Mouse (Mus musculus) bone marrow, adult 2 months (tissue): ENCODE measurements around the gene Ptx4.

ENCODE experiments used
- CTCF ChIP-seq: fragments of 200-500 bp; IDR thresholded peaks from 2 replicates; pipeline ENCODE4 v1.5.1; 2011; ENCODE audit warnings: low read length, control low read depth; ENCODE audit not compliant: control insufficient read depth, insufficient read depth
- POLR2A ChIP-seq: fragments of 200-500 bp; IDR thresholded peaks from 2 replicates; pipeline ENCODE4 v1.6.1; 2011; ENCODE audit warnings: low read depth, mild to moderate bottlenecking, control low read depth, low read length, borderline replicate concordance; ENCODE audit not compliant: control insufficient read depth

GRCm38 (mm10) chr17:25110590-25110989 is 10.0 kb upstream of the Ptx4 start:
- no peak for TF ChIP-seq CTCF
- TF ChIP-seq POLR2A: no peak
